Mouse (Mus musculus): ENCODE results near the gene Olfr112. TPM values are rescaled to one million over a fixed set of nuclear protein-coding genes. Genes with fewer than 3 reads are reported as not detected.
"Not testable (repeated sequence)": the region's sequence is repeated elsewhere in the genome, so short reads cannot be mapped to it uniquely, and the experiment has no call there.

The Olfr112 gene
- polyA plus RNA-seq, 1 experiment from 2014 or later = not detected

GRCm38 (mm10) chr17:37525427-37525826 is 43.8 kb downstream of the Olfr112 start:
- WGBS = 83% methylated on average over 1 of the region's 1 CpGs
- not testable (repeated sequence) for H3K4me2 ChIP-seq (ENCODE audit: low read depth, severe bottlenecking); H3K4me3 ChIP-seq (ENCODE audit: low read depth, low read length); H3K27ac ChIP-seq (replicated peaks; ENCODE audit: low read depth, low read length); DNase-seq (ENCODE audit: low spot score); H3K4me1 ChIP-seq (ENCODE audit: control insufficient read depth, insufficient read depth, low read length); H3K9ac ChIP-seq (ENCODE audit: low read length); H3K36me3 ChIP-seq (ENCODE audit: control insufficient read depth, insufficient read depth, low read length); H3K9me3 ChIP-seq (ENCODE audit: control insufficient read depth, low read length); H3K27me3 ChIP-seq (ENCODE audit: control insufficient read depth, insufficient read depth, low read length); ATAC-seq (ENCODE audit: insufficient number of reproducible peaks, low FRiP score, low TSS enrichment, low read depth)

GRCm38 (mm10) chr17:37524612-37525011 is 44.6 kb downstream of the Olfr112 start:
- H3K4me2 ChIP-seq (ENCODE audit: low read depth, severe bottlenecking); ATAC-seq (ENCODE audit: insufficient number of reproducible peaks, low FRiP score, low TSS enrichment, low read depth); H3K4me1 ChIP-seq (ENCODE audit: control insufficient read depth, insufficient read depth, low read length); H3K27me3 ChIP-seq (ENCODE audit: control insufficient read depth, insufficient read depth, low read length); DNase-seq (ENCODE audit: low spot score); H3K9ac ChIP-seq (ENCODE audit: low read length); H3K9me3 ChIP-seq (ENCODE audit: control insufficient read depth, low read length); H3K36me3 ChIP-seq (ENCODE audit: control insufficient read depth, insufficient read depth, low read length); H3K4me3 ChIP-seq (ENCODE audit: low read depth, low read length); H3K27ac ChIP-seq (replicated peaks; ENCODE audit: low read depth, low read length): not testable (repeated sequence)

Other genes with a start within 250 kb of the Olfr112 start
- gene Olfr103, start 229.8 kb downstream of the Olfr112 start, polyA plus RNA-seq (2014; fragmentation: Nextera tagmentation; extraction: Ambion mirVana) = not detected in 2 replicates
- not detected in 2 replicates for gene Olfr104-ps, start 209.9 kb downstream of the Olfr112 start, polyA plus RNA-seq (2014; fragmentation: Nextera tagmentation; extraction: Ambion mirVana)
- gene Olfr105-ps, start 190.4 kb downstream of the Olfr112 start, polyA plus RNA-seq (2014; fragmentation: Nextera tagmentation; extraction: Ambion mirVana) = not detected in 2 replicates
- not detected in 2 replicates for gene Olfr106-ps, start 179.1 kb downstream of the Olfr112 start, polyA plus RNA-seq (2014; fragmentation: Nextera tagmentation; extraction: Ambion mirVana)
- not detected in 2 replicates for gene Olfr107, start 170.2 kb downstream of the Olfr112 start, polyA plus RNA-seq (2014; fragmentation: Nextera tagmentation; extraction: Ambion mirVana)
- not detected in 2 replicates for gene Olfr108, start 124.0 kb downstream of the Olfr112 start, polyA plus RNA-seq (2014; fragmentation: Nextera tagmentation; extraction: Ambion mirVana)
- gene Olfr109, start 110.5 kb downstream of the Olfr112 start, polyA plus RNA-seq (2014; fragmentation: Nextera tagmentation; extraction: Ambion mirVana) = not detected in 2 replicates
- not detected in 2 replicates for gene H2-M2, start 85.9 kb downstream of the Olfr112 start, polyA plus RNA-seq (2014; fragmentation: Nextera tagmentation; extraction: Ambion mirVana)
- gene Olfr110, start 77.0 kb downstream of the Olfr112 start, polyA plus RNA-seq (2014; fragmentation: Nextera tagmentation; extraction: Ambion mirVana) = not detected in 2 replicates
- not detected in 2 replicates for gene Olfr111, start 61.4 kb downstream of the Olfr112 start, polyA plus RNA-seq (2014; fragmentation: Nextera tagmentation; extraction: Ambion mirVana)
- not detected in 2 replicates for gene Olfr113, start 8.2 kb upstream of the Olfr112 start, polyA plus RNA-seq (2014; fragmentation: Nextera tagmentation; extraction: Ambion mirVana)
- gene Olfr114, start 23.3 kb upstream of the Olfr112 start, polyA plus RNA-seq (2014; fragmentation: Nextera tagmentation; extraction: Ambion mirVana) = not detected in 2 replicates
- gene Olfr115, start 57.7 kb upstream of the Olfr112 start, polyA plus RNA-seq (2014; fragmentation: Nextera tagmentation; extraction: Ambion mirVana) = not detected in 2 replicates
- not detected in 2 replicates for gene Olfr116, start 57.7 kb upstream of the Olfr112 start, polyA plus RNA-seq (2014; fragmentation: Nextera tagmentation; extraction: Ambion mirVana)
- not detected in 2 replicates for gene Olfr117, start 94.3 kb upstream of the Olfr112 start, polyA plus RNA-seq (2014; fragmentation: Nextera tagmentation; extraction: Ambion mirVana)
- not detected in 2 replicates for gene Olfr118, start 97.5 kb upstream of the Olfr112 start, polyA plus RNA-seq (2014; fragmentation: Nextera tagmentation; extraction: Ambion mirVana)
- not detected in 2 replicates for gene Olfr119, start 127.1 kb upstream of the Olfr112 start, polyA plus RNA-seq (2014; fragmentation: Nextera tagmentation; extraction: Ambion mirVana)
- not detected in 2 replicates for gene Olfr120, start 152.4 kb upstream of the Olfr112 start, polyA plus RNA-seq (2014; fragmentation: Nextera tagmentation; extraction: Ambion mirVana)
- not detected in 2 replicates for gene Olfr121, start 179.4 kb upstream of the Olfr112 start, polyA plus RNA-seq (2014; fragmentation: Nextera tagmentation; extraction: Ambion mirVana)
- gene Olfr122, start 199.2 kb upstream of the Olfr112 start, polyA plus RNA-seq (2014; fragmentation: Nextera tagmentation; extraction: Ambion mirVana) = not detected in 2 replicates
- gene Olfr123, start 224.1 kb upstream of the Olfr112 start, polyA plus RNA-seq (2014; fragmentation: Nextera tagmentation; extraction: Ambion mirVana) = not detected in 2 replicates
- not detected in 2 replicates for gene Olfr124, start 230.4 kb upstream of the Olfr112 start, polyA plus RNA-seq (2014; fragmentation: Nextera tagmentation; extraction: Ambion mirVana)